Mouse (Mus musculus) neural tube, postnatal 0 days (tissue): ENCODE measurements around the gene Ogdhl. TPM values are rescaled to one million over a fixed set of nuclear protein-coding genes. Genes with fewer than 3 reads are reported as not detected.

Experiments used
- polyA plus RNA-seq: library from polyadenylated mRNA; unstranded; fragments of >200 nt; fragmentation: Nextera tagmentation; extraction: Ambion mirVana; gene quantifications from 2 replicates; pipeline ENCODE4 v1.2.1, GENCODE M21; 2015

The Ogdhl gene
- polyA plus RNA-seq = 18.3 and 19.7 TPM in 2 replicates

DNA sequence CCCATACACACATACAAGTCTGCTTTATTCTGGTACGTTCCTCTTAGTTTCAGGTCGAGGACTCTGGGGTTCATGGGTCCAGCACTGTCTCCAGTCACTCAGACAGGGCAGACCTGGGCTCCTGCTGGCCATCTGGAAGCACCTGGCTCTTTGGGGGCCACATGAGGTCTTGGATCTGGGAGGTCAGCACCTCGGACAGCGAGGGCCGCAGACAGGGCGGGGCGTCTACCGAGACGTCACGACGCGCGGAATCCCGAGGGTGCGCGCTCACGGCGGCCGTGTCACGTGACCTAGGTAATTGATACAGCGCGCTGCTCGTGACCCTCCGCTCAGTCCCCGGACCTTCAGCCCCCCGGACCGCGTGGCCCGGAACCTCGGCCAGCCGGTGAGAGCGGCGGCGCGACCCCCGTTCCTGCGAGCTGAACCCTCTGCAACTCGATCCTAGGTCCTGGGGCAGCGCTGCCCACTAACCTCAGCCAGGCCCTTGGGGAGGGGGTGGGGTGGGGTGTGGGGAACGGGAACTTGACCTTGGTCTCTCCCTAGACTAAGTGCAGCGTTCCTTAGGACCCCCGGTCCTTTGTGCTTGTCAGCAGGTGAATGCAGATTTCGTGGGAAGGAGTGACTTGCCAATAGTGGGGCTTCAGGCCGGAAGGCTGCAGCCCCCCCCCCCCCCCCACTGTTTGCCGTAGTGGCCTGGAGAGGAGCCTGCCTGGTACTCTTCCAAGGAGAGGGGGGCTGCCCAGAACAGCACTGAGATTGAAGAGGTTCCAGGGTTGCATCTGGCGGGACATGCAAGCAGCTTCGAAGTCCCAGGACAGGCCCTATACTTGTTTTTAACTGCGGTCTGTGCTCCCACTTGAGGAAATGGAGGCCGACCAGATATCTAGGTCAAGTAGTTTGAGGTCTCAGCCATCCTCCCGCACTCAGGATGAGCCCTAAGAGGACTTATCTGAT lies at the start of gene Ogdhl:
Ogdhl (plus strand) TSS at position 288 of the 954 bp plus-strand sequence.

GRCm38 (mm10) chr14:32388196-32388595 lies 66.4 kb downstream of the Ogdhl start, which contains the start of gene 1700024G13Rik:
Gene 1700024G13Rik (minus strand): TSS chr14:32388391.

Other genes starting within 250 kb of the Ogdhl start
- 24.3 and 25.2 TPM in 2 replicates for gene Oxnad1, start 236.6 kb upstream of the Ogdhl start, polyA plus RNA-seq
- 72.8 and 73.7 TPM in 2 replicates for gene Dph3, start 236.3 kb upstream of the Ogdhl start, polyA plus RNA-seq
- not detected in 2 replicates for gene Msmb, start 180.0 kb upstream of the Ogdhl start, polyA plus RNA-seq
- gene Ncoa4, start 162.2 kb upstream of the Ogdhl start, polyA plus RNA-seq = 83.7 and 87.3 TPM in 2 replicates
- gene Timm23, start 120.1 kb upstream of the Ogdhl start, polyA plus RNA-seq = 248 and 274 TPM in 2 replicates
- 22.1 and 24.5 TPM in 2 replicates for gene Parg, start 120.1 kb upstream of the Ogdhl start, polyA plus RNA-seq
- gene 1700024G13Rik, start 66.4 kb downstream of the Ogdhl start, polyA plus RNA-seq = 0.62 and 1.1 TPM in 2 replicates
- gene Slc18a3, start 142.8 kb downstream of the Ogdhl start, polyA plus RNA-seq = 49.2 and 52.3 TPM in 2 replicates
- 5.3 and 5.6 TPM in 2 replicates for gene Chat, start 144.0 kb downstream of the Ogdhl start, polyA plus RNA-seq
- 16.3 and 17.3 TPM in 2 replicates for gene Ercc6, start 191.5 kb downstream of the Ogdhl start, polyA plus RNA-seq